Mouse (Mus musculus) embryonic facial prominence, embryonic 14.5 days (tissue): ENCODE results near the gene Dcaf4. TPM values are rescaled to one million over a fixed set of nuclear protein-coding genes. Genes with fewer than 3 reads are reported as not detected.

Experiments used
- ATAC-seq: fragments of 200-750 bp; cut with Nextera tagmentation; 2 replicates; pipeline ENCODE4 v1.8.0; 2017; ENCODE audit warnings: low read depth, moderate number of reproducible peaks, moderate TSS enrichment
- DNase-seq: peaks from one replicate; pipeline ENCODE4 v3.0.0-alpha.2; 2015; ENCODE audit warnings: low spot score
- H3K27ac ChIP-seq: fragments of 300-500 bp; sonication (generic); replicated peaks from 2 replicates; pipeline ENCODE4 v1.5.1; 2014; ENCODE audit warnings: low read depth, mild to moderate bottlenecking, low read length, moderate library complexity
- H3K27me3 ChIP-seq: fragments of 300-500 bp; sonication (generic); replicated peaks from 2 replicates; pipeline ENCODE4 v1.6.1; 2014; ENCODE audit warnings: low read length; ENCODE audit not compliant: control insufficient read depth, insufficient read depth
- H3K36me3 ChIP-seq: fragments of 300-500 bp; sonication (generic); 2 replicates; pipeline ENCODE4 v1.6.1; 2014; ENCODE audit warnings: low read length, mixed read lengths; ENCODE audit not compliant: control insufficient read depth, insufficient read depth
- H3K4me1 ChIP-seq: fragments of 300-500 bp; sonication (generic); 2 replicates; pipeline ENCODE4 v1.6.1; 2014; ENCODE audit warnings: antibody characterized with exemption, low read length; ENCODE audit not compliant: control insufficient read depth, insufficient read depth
- H3K4me2 ChIP-seq: fragments of 300-500 bp; sonication (generic); 2 replicates; pipeline ENCODE4 v1.6.1; 2014; ENCODE audit warnings: low read depth, mild to moderate bottlenecking, low read length, moderate library complexity, mixed read lengths
- H3K4me3 ChIP-seq: fragments of 300-500 bp; sonication (generic); 2 replicates; pipeline ENCODE4 v1.5.1; 2014; ENCODE audit warnings: low read depth, mild to moderate bottlenecking, low read length
- H3K9ac ChIP-seq: fragments of 300-500 bp; sonication (generic); 2 replicates; pipeline ENCODE4 v1.6.1; 2014; ENCODE audit warnings: low read depth, mild to moderate bottlenecking, low read length, moderate library complexity, mixed read lengths
- H3K9me3 ChIP-seq: fragments of 300-500 bp; sonication (generic); 2 replicates; pipeline ENCODE4 v1.6.1; 2016; ENCODE audit warnings: low read length; ENCODE audit not compliant: control insufficient read depth
- WGBS: fragments of 180-500 bp; shearing (Covaris S2); extraction: QIAGEN DNeasy Blood & Tissue Kit; methylation state at CpG from one replicate; pipeline ENCODE4 v1.1.7; 2014; 5-methylcytosine and 5-hydroxymethylcytosine counted together
- polyA plus RNA-seq: library from polyadenylated mRNA; unstranded; fragments of >200 nt; fragmentation: Nextera tagmentation; extraction: Ambion mirVana; gene quantifications from 2 replicates; pipeline ENCODE4 v1.2.1, GENCODE M21; 2014

The Dcaf4 gene
- polyA plus RNA-seq: 32.8 and 34.7 TPM in 2 replicates

- Histone ChIP-seq H3K4me2 (peak within 1 kb of the TSS; percentile 55), H3K36me3 (no peaks in the 10 kb centered on the region), H3K4me3 (peak within 1 kb of the TSS; percentile 56), H3K27me3 (no peaks in the 10 kb centered on the region), H3K4me1 (peaks cover 8% of the 10 kb centered on the region), H3K27ac (peak within 1 kb of the TSS; percentile 40), H3K9me3 (no peaks in the 10 kb centered on the region), H3K9ac (peak within 1 kb of the TSS; percentile 61)
- ATAC-seq (peak; percentile 99), DNase-seq (peak; percentile 99)
- under 1% methylated on average over 27 of the region's 32 CpGs for WGBS
These were observed at the start of gene Dcaf4 for GRCm38 (mm10) chr12:83520311-83520890. TSS of gene Dcaf4 (plus strand) at chr12:83520466.

- WGBS: 75% methylated on average over 7 of the region's 7 CpGs
- ATAC-seq (no peak), DNase-seq (no peak)
These were observed 48.5 kb upstream of the Dcaf4 start for GRCm38 (mm10) chr12:83471760-83472159.

DNA sequence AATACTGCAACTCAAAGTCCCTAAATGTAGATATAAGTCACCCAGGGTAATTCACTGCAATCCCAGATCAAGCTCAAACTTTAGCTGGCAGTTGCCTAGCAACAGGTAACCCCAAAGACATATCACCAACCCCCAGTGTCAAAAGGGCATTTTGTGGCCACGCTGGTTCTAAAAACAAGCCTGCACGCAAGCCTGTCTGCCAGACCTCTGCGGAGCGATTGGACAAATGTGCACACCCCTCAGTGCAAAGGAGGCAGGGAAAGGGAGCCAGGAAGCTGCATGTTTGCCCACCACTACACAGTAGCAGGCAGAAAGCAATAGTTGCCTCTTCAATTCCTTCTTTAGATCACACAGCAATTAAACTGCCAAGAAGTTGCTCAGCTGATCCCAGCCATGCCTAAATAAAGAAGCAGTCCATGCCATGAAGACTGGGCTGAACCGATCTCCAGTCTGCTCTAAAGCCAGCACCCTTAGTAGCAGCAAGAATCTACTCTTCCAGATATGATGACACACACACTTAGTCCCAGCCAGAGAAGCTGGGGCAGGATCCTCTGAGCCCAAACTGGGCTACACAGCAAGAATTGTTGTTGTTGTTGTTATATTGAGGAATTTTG, 46.2 kb upstream of the Dcaf4 start:
- WGBS: 54% methylated on average over 5 of the region's 5 CpGs
- no peaks in the 10 kb centered on the region for H3K9me3 ChIP-seq
- no peak overlapping the region for H3K9ac ChIP-seq
- H3K4me3 ChIP-seq: no peak overlapping the region
- no peak for DNase-seq
- no peak overlapping the region for H3K4me2 ChIP-seq
- H3K27ac ChIP-seq: no peak overlapping the region
- H3K36me3 ChIP-seq: no peaks in the 10 kb centered on the region
- no peaks in the 10 kb centered on the region for H3K4me1 ChIP-seq
- no peak for ATAC-seq
- H3K27me3 ChIP-seq: no peaks in the 10 kb centered on the region

More at GRCm38 (mm10) chr12:83471760-83472159, 48.5 kb upstream of the Dcaf4 start:
- H3K27me3 ChIP-seq: no peaks in the 10 kb centered on the region
- no peaks in the 10 kb centered on the region for H3K36me3 ChIP-seq
- H3K9me3 ChIP-seq: no peaks in the 10 kb centered on the region
- H3K27ac ChIP-seq: no peak overlapping the region
- no peak overlapping the region for H3K9ac ChIP-seq
- no peaks in the 10 kb centered on the region for H3K4me1 ChIP-seq
- H3K4me3 ChIP-seq: no peak overlapping the region
- H3K4me2 ChIP-seq: no peak overlapping the region

- WGBS: 51% methylated on average over 6 of the region's 6 CpGs
- Histone ChIP-seq H3K9ac (no peak overlapping the region), H3K4me1 (no peaks in the 10 kb centered on the region), H3K9me3 (no peaks in the 10 kb centered on the region), H3K4me3 (no peak overlapping the region), H3K36me3 (no peaks in the 10 kb centered on the region), H3K27ac (no peak overlapping the region), H3K4me2 (no peak overlapping the region), H3K27me3 (no peaks in the 10 kb centered on the region)
- DNase-seq (no peak), ATAC-seq (no peak)
These were observed 44.8 kb upstream of the Dcaf4 start for GRCm38 (mm10) chr12:83475419-83475818.

GRCm38 (mm10) chr12:83476277-83476676, 44.0 kb upstream of the Dcaf4 start:
- Histone ChIP-seq H3K27me3 (no peaks in the 10 kb centered on the region), H3K4me2 (no peak overlapping the region), H3K9me3 (no peaks in the 10 kb centered on the region), H3K4me1 (no peaks in the 10 kb centered on the region), H3K9ac (no peak overlapping the region), H3K36me3 (no peaks in the 10 kb centered on the region), H3K4me3 (no peak overlapping the region), H3K27ac (no peak overlapping the region)
- DNase-seq (no peak), ATAC-seq (no peak)
- WGBS: 75% methylated on average over 10 of the region's 10 CpGs

DNA sequence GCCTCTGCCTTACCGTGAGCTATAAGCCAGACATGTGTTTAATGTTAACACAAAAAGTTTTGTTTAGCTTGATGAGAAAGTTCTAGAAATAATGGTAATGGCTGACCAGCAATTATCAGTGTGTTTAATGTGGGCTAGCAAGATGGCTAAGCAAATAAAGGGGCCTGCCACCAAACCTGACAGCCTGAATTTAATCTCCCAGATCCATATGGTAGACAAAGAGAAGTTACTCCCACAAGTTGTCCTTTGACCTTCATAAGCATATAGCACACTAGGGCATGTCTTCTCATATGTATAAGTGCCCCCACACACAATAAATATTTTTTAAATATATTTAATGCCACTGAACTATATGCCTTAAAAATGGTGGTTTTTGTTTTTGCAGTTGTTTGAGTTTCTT, 41.1 kb upstream of the Dcaf4 start:
- Histone ChIP-seq H3K36me3 (no peaks in the 10 kb centered on the region), H3K27ac (no peak overlapping the region), H3K9me3 (no peaks in the 10 kb centered on the region), H3K4me2 (no peak overlapping the region), H3K9ac (no peak overlapping the region), H3K4me1 (no peaks in the 10 kb centered on the region), H3K27me3 (peaks cover 3% of the 10 kb centered on the region; the same call in 1 of the 2 replicates), H3K4me3 (no peak overlapping the region)
- ATAC-seq: no peak
- 57% methylated on average over 1 of the region's 1 CpGs for WGBS
- DNase-seq: no peak

GRCm38 (mm10) chr12:83479818-83480401, 40.4 kb upstream of the Dcaf4 start:
- no peak for DNase-seq
- no peak overlapping the region for H3K27ac ChIP-seq
- no peak overlapping the region for H3K4me3 ChIP-seq
- H3K9me3 ChIP-seq: no peaks in the 10 kb centered on the region
- H3K9ac ChIP-seq: no peak overlapping the region
- no peak for ATAC-seq
- H3K27me3 ChIP-seq: peaks cover 11% of the 10 kb centered on the region
- H3K36me3 ChIP-seq: no peaks in the 10 kb centered on the region
- 69% methylated on average over 7 of the region's 7 CpGs for WGBS
- peaks cover 2% of the 10 kb centered on the region; the same call in 1 of the 2 replicates for H3K4me1 ChIP-seq
- no peak overlapping the region for H3K4me2 ChIP-seq

DNA sequence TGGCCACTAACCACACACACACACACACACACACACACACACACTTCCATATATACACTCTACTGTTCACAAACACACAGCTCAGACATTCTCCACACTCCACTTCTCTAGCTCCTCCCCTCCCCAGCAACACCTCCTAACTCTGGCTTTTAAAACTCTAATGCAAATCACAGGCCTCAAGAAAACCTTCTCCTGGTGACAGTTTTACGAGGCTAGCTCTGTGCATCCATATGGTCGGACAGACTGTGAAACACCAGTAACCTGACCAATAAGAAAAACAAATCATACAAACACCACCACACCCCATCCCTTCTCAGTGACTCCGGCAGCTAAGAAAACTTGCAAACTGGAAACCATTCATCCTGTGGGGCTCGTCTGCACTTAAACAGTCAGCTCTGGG, 38.8 kb upstream of the Dcaf4 start:
- Histone ChIP-seq H3K36me3 (no peaks in the 10 kb centered on the region), H3K27me3 (peaks cover 21% of the 10 kb centered on the region), H3K4me3 (no peak overlapping the region), H3K9ac (no peak overlapping the region), H3K27ac (no peak overlapping the region), H3K9me3 (no peaks in the 10 kb centered on the region), H3K4me2 (no peak overlapping the region), H3K4me1 (peaks cover 12% of the 10 kb centered on the region)
- ATAC-seq (no peak), DNase-seq (no peak)
- 50% methylated on average over 4 of the region's 4 CpGs for WGBS
